Mouse (Mus musculus): Measurements from ENCODE around the gene Ube2ql1. TPM values are rescaled to one million over a fixed set of nuclear protein-coding genes. Genes with fewer than 3 reads are reported as not detected.

Ube2ql1 gene
- total RNA-seq, 1 experiment from 2014 or later = not detected

GRCm38 (mm10) chr13:69717860-69718598 is 21.7 kb downstream of the Ube2ql1 start:
- no peak for ATAC-seq (replicated peaks; ENCODE audit: low read depth, poor library complexity, severe bottlenecking)

- no peak for ATAC-seq (replicated peaks; ENCODE audit: low read depth, poor library complexity, severe bottlenecking)
Measured at GRCm38 (mm10) chr13:69708236-69708635, 31.5 kb downstream of the Ube2ql1 start.

GRCm38 (mm10) chr13:69707496-69707895 is 32.2 kb downstream of the Ube2ql1 start:
- no peak for ATAC-seq (replicated peaks; ENCODE audit: low read depth, poor library complexity, severe bottlenecking)

GRCm38 (mm10) chr13:69706919-69707318 is 32.8 kb downstream of the Ube2ql1 start:
- ATAC-seq (replicated peaks; ENCODE audit: low read depth, poor library complexity, severe bottlenecking) = no peak

DNA sequence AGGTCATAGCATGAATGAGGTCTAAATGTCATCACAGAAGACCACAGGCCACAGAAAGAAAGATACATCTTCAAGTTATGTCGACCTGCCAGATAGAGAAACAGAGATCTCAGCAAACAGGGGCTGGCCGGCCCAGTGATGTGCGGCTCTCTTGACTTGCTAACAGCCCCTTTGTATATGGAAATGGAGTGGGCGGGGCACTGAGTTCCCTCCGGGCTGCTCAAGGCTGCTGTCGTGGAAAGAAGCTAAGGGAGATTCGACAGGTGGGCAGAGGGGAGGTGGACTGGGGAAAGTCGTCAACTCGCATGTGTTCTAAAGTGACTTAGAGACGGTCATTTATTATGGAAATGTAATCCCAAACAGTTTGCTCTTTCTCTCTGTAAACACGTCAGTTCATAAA is 36.2 kb downstream of the Ube2ql1 start:
- ATAC-seq (replicated peaks; ENCODE audit: low read depth, poor library complexity, severe bottlenecking) = no peak

- no peak for ATAC-seq (replicated peaks; ENCODE audit: low read depth, poor library complexity, severe bottlenecking)
Measured at GRCm38 (mm10) chr13:69701397-69701796, 38.3 kb downstream of the Ube2ql1 start.

GRCm38 (mm10) chr13:69700827-69701226 is 38.9 kb downstream of the Ube2ql1 start:
- ATAC-seq (replicated peaks; ENCODE audit: low read depth, poor library complexity, severe bottlenecking) = no peak

DNA sequence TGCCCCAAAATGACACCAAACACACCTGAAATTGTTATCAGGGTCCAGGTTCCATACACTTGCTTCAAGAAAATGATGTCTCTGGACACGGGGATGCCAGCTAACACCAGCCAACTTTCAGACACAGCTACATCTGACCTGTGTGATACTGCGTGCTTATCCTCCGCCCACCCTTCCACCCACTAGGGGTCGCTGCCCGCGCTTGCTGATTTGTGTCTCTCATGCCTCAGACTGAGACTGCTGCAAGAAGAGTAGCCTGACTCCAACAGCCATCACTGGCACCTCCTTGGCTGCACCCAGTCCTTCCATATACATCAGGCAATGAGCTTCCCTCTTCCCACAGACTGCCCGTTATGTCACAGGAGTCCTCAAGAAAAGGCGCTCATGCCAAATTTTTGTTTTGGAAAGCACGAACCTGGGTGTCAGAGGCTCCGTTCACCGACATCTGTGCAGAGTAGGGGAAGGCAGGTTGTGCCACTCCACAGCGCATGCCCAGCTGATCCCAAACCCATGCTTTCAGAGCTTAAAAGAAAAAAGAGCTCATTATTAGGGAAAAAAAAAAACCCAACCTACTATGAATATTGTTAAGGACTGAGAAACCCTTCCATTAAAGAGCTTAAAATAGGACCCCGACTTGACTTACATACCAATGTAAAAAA is 43.2 kb downstream of the Ube2ql1 start:
- peak; percentile 87 for ATAC-seq (replicated peaks; ENCODE audit: low read depth, poor library complexity, severe bottlenecking)

- ATAC-seq (replicated peaks; ENCODE audit: low read depth, poor library complexity, severe bottlenecking) = peak; percentile 65; the same call in 1 of the 2 replicates
Measured at GRCm38 (mm10) chr13:69691074-69691473, 48.6 kb downstream of the Ube2ql1 start.

DNA sequence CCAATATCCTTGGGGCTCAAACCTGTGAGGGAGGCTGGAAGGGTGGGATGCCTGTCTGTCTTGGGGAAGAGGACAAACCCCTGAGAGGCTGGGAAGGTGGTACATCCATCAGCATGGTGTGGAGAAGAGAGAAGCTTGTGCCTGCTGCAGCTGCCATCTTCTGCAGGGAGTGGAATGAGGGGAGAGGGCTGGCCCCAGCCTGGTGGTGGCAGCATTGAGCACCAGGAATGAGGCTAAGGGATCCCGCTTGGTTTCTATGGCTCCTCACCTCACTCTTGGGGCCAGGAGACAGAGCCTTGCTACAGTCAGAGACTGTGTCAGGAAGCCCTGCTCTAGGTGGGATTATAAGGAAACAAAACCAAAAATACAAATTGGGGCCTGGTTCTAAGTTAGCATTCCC is 52.7 kb downstream of the Ube2ql1 start:
- no peak for ATAC-seq (replicated peaks; ENCODE audit: low read depth, poor library complexity, severe bottlenecking)

DNA sequence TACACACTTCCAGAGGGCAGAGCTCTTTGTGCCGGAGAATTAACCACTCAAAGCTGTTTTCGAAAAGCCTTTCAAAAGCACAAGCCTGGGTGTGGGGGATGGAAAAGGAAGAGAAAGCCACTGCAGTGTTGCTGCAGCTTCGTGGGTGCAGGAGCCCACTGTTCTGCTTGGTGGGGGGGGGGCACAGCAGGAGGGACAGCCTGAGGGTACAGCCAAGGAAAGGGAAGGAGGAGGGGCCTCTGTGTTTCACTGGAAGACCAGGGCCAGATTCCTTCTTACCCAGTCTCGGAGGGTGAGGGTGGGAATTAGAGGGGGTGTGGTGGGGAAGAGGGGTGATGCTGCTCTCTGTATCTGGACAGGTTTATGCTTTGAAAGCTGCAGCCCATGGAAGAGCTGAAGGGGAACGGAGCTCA is 54.3 kb downstream of the Ube2ql1 start:
- ATAC-seq (replicated peaks; ENCODE audit: low read depth, poor library complexity, severe bottlenecking) = no peak

DNA sequence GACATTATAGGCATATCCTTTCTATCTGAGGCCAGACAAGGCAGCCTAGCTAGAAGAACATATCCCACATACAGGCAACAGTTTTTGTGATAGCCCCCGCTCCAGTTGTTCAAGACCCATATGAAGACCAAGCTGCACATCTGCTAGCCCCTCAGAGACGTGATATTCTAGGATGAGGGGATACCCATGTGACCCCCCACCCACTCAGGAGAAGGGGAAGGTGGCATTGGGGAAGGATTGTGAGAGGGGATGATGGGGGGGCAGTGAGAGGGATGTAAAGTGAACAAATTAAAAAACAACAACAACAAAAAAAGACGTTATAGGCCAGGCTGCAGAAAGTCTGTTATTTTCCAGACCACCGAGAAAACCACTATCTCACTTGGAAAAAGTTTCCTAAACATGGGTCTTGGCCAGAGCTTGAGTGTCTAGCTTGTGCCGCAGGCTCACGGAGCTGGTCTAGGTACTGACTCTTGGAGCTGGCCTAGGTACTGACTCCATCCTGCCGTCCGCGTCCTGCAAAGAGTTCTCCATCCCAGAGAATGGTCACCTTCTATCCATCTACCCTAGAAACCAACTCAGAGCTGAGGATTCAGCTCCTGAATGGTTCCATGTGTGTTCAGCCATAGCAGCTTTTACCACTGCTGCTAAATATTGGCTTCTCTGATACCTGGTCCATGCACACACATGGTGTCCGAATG is 65.6 kb downstream of the Ube2ql1 start:
- no peak for ATAC-seq (replicated peaks; ENCODE audit: low read depth, poor library complexity, severe bottlenecking)

- no peak for ATAC-seq (replicated peaks; ENCODE audit: low read depth, poor library complexity, severe bottlenecking)
Measured at GRCm38 (mm10) chr13:69673197-69673920, 66.3 kb downstream of the Ube2ql1 start.

DNA sequence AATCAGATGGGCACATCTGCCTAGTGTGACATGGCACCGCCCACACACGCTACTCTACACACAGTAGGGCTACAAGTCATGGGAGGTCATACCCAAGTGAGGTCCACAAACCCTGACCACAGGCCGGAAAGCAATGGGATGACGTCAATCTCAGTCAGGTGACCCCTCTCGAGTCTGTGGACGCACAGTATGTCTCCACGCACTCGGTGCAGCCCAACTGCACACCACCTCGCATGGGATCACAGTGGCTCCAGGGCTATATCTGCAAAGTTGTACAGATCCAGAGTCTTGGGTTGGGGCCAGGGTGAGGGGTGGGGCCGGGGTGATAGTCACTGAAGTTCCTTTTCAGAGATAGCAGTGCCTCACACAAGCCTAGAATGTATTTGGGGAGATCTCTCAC is 67.1 kb downstream of the Ube2ql1 start:
- ATAC-seq (replicated peaks; ENCODE audit: low read depth, poor library complexity, severe bottlenecking) = no peak

DNA sequence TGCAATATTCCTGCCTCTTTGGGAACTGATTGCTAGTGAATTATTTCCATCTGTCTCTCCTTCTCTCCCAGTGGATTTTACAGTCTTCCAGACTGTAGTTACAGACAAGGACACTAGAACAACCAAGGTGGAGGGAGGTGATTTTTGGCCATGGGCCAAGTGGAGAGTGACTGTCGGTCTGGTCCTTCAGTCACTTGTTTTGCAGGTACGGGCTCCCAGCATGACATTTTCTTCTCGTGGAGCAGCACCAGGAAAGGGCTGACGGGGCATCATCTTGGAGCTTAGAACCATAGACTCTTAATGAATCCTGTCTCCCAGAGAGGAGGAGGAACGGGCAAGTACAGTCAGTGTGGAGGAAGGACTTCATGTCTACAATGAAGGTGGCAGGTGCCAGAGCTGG is 67.6 kb downstream of the Ube2ql1 start:
- ATAC-seq (replicated peaks; ENCODE audit: low read depth, poor library complexity, severe bottlenecking) = no peak

- ATAC-seq (replicated peaks; ENCODE audit: low read depth, poor library complexity, severe bottlenecking) = no peak
Measured at GRCm38 (mm10) chr13:69654508-69654907, 85.2 kb downstream of the Ube2ql1 start.

Other genes with a start within 250 kb of the Ube2ql1 start
- gene Nsun2, start 206.1 kb downstream of the Ube2ql1 start, total RNA-seq (2017) = 209 and 238 TPM in 2 replicates
- gene Tent4a, start 205.3 kb downstream of the Ube2ql1 start, total RNA-seq (2017) = 10.1 and 15.0 TPM in 2 replicates
- 2.4 and 5.2 TPM in 2 replicates for gene Srd5a1, start 128.4 kb downstream of the Ube2ql1 start, total RNA-seq (2017)
- 48.9 and 50.7 TPM in 2 replicates for gene Med10, start 62.5 kb upstream of the Ube2ql1 start, total RNA-seq (2017)